Mouse (Mus musculus): Measurements from ENCODE around the gene Anapc2. TPM values are rescaled to one million over a fixed set of nuclear protein-coding genes. Genes with fewer than 3 reads are reported as not detected.

Gene Anapc2
- total RNA-seq, 2 experiments from 2014 or later = 76.5 to 81.3 TPM

DNA sequence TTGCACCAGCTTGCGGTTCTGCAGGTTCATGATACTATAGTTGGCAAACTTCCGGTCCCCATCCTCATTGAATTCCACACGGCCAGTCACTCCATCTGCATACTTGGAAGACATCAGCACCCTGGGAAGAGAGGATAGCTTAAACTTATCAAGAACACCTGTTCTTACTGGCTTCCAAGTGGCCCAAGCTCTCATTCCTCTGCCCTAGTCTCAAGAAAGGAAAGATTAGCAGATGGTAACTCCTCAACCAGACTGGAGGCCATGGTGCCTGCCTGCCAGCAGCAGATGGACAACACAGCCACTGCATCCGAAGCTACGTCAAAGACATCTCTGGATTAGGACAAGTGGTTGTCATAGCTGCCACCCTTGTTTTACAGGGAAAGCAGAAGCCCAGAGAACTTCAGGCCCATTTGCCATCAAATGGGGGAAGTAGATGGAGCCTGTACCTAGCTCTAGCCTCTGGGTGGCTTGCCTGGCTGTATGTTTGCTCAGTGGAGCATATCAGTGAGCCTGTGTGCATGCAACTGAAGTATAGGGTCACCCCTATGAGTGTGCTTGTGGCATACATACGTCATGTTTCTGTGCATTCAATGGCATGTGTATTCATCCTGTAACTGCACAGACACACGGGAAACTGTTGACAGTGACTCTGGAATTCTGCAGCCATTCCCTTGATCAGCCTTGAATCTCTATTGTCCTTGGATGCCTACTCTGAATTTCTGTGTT lies 31.8 kb downstream of the Anapc2 start:
- no peak for DNase-seq

DNA sequence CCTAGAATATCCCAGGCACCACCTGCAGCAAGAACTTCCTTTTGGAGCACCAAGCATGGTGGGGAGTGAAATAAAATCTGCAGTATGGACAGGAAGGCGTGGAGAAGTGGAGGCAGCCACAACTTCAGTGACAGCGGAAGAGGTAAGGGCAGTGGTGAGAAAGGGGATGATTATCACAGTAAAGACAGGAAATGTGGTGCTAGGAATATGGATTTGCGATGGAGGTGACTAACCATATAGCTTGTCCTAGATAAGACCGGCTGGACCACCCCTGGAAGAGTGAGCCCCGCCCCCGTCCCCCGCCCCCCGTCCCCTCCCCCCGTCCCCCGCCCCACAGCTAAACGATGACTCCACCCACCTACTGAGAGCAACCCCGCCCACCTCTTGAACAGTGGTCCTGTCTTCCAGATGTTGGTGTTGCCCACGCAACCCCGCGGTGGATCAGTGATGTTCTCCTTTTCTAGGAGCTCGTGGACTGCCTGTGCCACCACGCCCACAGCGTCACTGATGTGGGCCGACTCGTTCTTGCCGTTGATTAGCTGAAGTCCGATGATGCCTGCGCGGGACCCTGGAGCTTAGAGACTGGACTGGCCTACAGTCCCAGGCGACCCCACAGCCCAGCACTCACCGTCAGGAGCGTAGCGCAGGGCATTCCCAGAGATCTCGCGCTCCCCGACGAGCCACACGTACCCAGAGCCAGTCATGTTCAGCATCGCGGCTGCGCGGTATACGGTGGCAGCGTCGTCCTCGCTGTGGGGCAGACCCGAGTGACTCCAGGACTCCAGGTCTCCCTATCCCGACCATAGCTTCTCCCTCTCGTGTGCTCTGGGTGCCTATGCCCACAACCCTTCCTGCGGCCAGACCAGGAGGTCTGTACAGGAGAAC lies 32.6 kb downstream of the Anapc2 start:
- peak; percentile 48 to 55 for DNase-seq

DNA sequence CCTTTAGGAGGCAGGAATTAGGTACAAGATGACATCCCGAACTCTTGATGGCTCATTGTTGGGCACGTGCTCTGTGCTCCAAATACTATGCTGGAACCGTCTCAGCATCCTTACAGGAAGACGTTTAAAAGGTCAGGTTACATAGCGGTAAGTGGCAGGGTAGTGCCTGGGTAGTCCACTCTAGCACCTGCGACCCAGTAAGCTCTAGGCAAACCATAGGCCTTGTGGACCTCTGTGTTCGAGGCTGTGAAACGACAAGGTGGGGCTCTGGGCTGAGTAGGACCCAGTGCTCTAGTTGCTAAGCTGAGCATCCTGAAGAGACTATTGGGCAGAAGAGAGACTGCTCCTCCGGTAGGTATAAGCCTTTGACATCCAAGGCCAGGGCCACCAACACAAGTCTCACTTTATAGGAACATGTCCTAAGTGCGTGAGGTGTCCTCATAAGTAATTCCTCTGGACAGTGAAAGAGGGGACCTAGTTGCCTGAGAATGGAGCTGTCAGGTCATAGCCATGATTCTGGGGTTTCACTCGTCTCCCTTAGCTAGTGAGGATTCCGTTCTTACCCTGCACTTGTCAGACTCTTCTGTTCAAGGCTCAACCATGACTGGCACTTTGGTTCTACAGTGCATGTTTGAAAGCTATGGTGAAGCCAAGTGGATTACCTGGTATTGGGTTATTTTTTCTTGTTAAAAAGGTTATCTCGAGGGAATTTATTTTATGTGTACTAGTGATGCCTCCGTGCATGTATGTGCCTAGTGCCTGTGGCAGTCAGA lies 33.5 kb downstream of the Anapc2 start:
- no peak for DNase-seq

DNA sequence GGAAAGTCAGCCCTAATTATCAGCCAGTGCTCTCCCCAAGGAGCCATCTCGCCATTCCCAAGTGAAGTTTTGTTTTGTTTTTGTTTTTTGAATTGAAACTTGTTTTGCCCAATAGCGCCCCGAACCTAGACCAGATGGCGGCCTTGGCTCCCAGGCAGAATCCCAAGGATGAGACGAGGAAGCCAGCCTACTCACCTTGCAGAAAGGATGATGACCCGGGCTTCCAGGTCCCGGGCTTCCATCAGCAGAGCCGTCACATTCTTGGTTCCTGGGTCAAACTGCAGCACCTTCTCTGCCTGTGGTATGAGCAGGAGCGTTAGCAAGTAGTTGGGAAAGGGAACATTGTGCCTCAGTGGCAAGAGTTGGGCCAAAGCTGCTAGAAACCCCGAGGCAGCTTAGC lies 37.9 kb downstream of the Anapc2 start:
- no peak for DNase-seq

DNA sequence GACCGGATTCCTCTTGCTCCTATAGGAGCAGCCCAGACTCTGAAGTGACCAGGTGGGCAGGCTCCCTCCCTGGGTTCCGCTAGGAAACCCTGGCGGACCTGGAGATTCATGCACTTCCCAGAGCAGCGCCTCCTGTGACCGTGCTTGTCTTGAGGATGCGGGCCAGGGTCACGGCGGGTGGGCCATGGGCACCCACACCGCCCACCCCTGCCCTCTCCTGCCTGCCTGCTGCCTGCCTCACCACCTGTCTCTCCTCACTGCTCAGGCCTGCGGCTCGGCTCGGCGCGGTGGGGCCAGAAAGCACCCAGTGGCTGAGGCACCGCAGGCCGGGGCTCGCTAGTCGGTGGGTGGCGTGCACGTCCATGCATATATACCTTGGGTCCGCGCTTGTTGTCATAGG lies 38.7 kb downstream of the Anapc2 start:
- DNase-seq = no peak

DNA sequence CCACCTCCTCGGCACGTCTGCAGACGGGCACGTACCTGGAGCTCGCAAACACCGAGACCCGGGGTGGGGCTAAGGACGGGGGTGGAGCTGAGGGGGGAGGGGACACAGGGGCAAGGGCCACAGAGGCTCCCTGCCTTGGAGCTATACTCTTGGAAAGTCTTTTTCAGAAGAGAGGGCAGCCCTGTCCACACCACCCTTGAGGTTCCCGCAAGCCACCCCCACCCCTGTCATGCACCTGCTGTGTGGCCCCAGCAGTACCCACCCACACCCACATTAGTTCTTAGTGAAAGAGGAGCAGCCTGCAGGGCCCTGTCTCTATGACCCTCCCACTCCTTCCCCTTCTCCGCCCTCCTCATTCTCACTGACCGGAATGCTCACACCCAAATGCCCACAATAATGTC lies 39.2 kb downstream of the Anapc2 start:
- no peak for DNase-seq

DNA sequence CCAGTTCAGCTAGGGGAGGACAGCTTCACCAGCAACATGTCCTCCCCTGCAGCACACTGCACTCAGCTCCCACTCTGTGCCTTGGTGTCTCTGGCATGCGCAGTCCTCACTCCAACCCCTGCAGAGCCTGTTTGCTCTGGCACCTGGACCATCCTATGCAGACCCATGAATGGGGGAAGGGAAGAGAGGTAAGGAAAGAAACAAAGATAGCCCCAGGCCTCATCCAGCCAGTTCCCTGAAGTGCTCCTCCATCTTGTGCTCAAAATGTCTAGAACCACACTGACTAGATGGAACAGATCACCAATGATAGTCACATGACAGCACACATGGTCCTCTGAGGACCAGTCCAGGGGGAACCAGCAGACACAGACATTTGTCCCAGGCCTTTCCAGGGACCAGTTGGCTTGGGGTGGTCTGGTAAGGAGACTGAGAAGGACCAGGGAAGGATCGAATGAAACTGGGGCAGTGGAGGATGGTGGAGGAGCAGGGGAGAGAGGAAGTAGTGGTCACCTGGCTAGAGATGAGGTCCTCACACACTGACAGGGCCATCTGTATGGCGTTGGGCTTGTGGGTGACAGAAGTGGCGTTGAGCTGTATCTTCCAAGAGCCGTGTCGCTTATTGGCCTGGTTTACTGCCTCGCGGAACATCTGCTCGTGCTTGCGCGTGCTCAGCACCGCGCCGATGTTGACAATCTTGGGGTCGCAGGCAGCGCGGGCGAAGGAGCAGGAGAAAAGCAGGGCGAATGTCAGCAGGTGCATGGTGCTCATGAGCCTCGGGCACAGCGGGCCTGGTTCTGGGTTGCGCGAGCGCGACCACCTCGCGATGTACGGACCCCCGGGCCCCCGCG lies 46.1 kb downstream of the Anapc2 start:
- no peak for DNase-seq

DNA sequence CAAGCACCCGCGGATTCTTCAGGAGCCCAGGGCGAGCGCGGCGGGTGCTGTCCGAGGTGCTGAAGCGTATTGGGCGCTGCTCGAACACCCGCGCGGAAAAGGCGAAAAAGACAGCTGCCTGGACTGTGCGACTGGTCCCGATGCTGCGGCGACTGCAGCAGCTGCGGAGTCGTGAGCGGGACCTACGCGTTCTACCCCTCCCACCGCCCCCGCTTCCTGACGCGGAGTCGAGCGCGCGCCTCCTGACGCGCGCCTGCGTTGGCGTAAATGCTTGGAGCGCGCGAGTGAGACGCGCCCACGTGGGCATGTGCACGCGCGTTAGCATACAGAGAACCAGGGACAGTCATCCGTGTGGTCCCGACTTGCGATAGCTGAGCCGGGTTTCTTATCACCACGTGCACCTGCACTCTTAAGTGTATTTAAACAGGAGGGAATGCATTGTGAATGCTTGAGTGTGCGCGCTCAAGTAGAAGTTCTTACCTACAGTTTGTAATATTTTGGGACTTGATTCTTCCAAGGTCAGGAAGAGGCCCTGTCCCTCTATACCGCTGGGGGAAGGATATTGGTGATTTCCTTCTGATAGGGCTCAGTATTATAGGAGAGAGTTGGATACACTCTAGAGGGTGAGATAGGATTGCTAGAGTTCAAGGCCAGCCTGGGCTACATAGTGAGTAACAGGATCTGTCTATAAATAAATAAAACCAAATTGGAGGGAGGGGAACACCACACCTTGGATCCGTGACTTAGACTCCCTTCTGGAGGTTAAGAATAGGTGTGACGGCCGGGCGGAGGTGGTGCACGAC lies 46.9 kb downstream of the Anapc2 start, which contains the start of gene Grin1:
Gene Grin1 (minus strand): TSS at position 217 of the 803 bp plus-strand sequence.
- DNase-seq = peak; percentile 76 to 80

DNA sequence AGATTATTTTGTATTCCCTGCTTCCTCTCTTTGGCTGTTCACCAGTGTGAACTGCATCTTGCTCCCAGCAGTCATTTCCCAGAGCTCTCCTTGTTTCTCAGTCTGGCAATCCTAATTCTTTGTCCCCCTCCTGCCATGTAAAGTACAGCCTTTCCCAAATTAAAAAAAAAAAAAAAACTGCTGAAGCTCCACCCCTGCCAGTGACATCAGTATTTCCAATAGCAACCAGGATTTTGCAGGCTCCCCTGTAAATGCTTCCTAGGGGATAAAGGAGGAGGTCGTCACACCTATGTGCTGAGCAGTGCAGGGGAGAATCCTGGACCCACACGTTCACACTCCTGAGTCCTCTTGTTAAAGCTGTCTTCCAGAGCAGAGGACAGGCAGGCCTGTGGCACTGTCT lies 47.8 kb downstream of the Anapc2 start:
- DNase-seq = no peak

DNA sequence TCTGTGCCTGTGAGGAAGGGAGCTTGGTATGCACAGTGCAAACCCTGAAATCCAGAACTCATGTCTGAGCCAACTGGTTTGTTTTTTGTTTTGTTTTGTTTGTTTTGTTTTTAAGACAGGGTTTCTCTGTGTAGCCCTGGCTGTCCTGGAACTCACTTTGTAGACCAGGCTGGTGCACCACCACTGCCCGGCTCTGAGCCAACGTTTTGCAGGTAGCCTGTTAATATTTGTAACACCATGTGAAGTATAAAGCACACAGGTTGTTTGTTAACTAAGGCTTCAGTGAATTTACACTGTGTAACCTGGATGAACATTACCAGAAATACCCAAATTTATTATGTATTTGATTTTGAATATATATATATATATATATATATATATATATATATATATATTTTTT lies 53.8 kb downstream of the Anapc2 start:
- DNase-seq = no peak

DNA sequence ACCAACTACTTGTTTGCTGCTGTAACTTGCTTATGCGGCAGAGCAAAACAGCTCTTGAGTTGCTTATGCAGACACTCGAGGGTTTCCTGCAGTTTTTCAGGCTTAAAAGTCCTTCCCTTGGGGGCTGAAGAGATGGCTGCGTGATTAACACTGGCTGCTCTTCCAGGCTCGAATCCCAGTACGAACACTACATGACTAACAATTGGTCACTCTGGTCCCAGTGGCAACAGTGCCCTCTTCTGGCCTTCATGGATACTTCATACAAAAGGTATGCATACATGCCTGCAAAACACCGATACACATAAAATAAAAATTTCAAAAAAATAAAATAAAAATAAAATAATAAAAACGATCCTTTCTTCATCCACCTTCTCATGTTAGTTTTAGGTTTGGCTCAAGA lies 56.2 kb downstream of the Anapc2 start:
- peak; percentile 31 to 35 for DNase-seq

DNA sequence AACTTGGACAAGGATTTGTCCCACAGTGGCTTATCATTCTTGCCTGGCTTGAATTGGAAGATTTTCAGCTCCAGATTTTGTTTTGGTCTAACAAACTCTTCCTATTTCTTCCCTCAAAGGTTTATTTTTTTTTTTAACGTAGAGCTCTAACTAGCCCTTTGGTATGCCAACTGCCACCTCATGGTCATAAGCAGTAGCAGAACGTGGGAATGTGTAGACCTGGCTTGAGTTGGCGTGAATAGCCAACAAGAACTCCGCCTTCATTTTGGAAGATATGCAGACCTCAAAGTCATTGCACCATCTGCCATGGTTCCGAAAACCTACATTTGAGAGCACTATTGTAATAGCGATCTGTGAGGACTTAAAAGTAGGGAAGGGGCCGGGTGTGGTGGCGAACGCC lies 59.2 kb downstream of the Anapc2 start:
- no peak for DNase-seq

DNA sequence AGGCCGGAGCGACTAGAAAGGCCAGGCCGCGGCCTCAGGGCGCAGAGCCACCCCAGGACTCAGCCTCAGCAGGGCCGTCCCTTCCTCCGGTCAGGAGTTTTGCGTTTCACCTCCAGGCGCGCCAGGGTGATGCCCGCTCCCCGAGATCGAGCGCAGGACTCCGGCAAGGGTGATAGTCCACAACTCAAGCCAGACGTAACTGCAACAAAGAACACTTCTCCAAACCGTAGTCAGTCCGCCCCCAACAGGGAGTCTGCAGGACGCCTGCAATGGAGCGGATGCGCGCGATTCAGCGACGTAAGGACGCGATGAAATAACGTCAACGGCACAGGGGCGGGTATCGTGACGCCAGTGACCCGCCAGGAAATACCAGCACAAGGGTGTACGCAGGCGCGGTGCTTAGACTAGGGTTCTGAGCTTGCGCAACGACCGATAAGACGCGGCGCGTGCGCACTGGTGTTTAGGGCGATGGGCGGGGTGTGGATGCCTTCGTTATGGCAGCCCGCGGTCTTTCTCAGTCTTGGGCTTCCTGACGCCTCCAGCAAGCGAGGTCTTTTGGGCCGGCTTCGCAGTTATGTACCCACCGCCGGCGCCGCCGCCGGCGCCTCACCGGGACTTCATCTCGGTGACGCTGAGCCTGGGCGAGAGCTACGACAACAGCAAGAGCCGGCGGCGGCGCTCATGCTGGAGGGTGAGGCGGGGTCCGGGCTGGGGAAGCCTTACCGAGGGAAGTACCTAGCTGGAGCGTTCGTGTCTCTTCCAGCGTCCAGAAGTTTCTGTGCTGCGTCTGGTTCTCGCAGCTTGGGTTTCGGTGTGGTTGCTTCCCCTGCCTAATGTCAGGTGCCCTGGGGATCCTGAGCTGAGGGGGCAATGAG lies 60.2 kb downstream of the Anapc2 start, which contains the start of gene Man1b1:
Gene Man1b1 (plus strand): TSS at position 53 of the 875 bp plus-strand sequence.
- DNase-seq = peak; percentile 99 to 100

DNA sequence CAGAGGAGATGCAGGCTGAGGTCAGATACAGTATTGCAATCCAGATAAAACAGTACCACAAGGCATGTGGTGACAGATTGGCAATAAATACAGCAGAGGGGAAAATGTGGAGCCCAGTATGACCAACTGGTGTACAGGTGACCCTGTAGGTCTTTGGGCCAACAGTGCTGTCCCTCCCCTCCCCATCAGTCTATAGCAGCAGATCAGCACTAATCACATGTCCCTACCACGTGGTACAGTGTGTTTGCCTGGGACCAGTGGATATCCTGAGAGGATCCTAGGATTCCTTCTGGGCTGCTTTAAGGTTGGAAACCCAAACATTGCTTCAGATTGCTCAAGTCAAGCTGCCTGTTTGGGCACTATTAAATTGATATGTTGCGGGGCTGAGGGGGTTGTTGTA lies 61.3 kb downstream of the Anapc2 start:
- DNase-seq = no peak

Other genes with a start within 250 kb of the Anapc2 start
- 10 to 100 TPM; 32.8 to 56.4 TPM for gene Nsmf, start 218.1 kb upstream of the Anapc2 start, total RNA-seq (2021)
- not detected for gene Entpd8, start 192.2 kb upstream of the Anapc2 start, total RNA-seq (2021)
- not detected for gene Noxa1, start 177.3 kb upstream of the Anapc2 start, total RNA-seq (2021)
- 1 to 10 TPM; 2.1 to 2.3 TPM for gene Nrarp, start 91.7 kb upstream of the Anapc2 start, total RNA-seq (2021)
- gene Tor4a, start 75.6 kb upstream of the Anapc2 start, total RNA-seq (2021) = 10 to 100 TPM; 14.0 to 24.8 TPM
- 10 to 100 TPM; 54.8 to 57.2 TPM for gene Nelfb, start 61.0 kb upstream of the Anapc2 start, total RNA-seq (2021)
- gene Stpg3, start 57.8 kb upstream of the Anapc2 start, total RNA-seq (2021) = not detected
- gene Fam166a, start 53.7 kb upstream of the Anapc2 start, total RNA-seq (2021) = not detected
- gene Tubb4b, start 47.8 kb upstream of the Anapc2 start, total RNA-seq (2021) = 100 to 1,000 TPM; 291 to 296 TPM
- not detected for gene Slc34a3, start 38.1 kb upstream of the Anapc2 start, total RNA-seq (2021)
- gene Rnf224, start 35.7 kb upstream of the Anapc2 start, total RNA-seq (2021) = not detected
- gene Rnf208, start 30.2 kb upstream of the Anapc2 start, total RNA-seq (2021) = 1 to 10 TPM; 5.8 TPM
- gene Cysrt1, start 30.0 kb upstream of the Anapc2 start, total RNA-seq (2021) = not detected
- gene AL732309.1, start 25.6 kb upstream of the Anapc2 start, total RNA-seq (2021) = 1 to 10 TPM; 4.1 to 4.8 TPM
- gene Tmem203, start 17.0 kb upstream of the Anapc2 start, total RNA-seq (2021) = 10 to 100 TPM; 22.6 to 38.8 TPM
- gene Tprn, start 9.9 kb upstream of the Anapc2 start, total RNA-seq (2021) = 1 to 10 TPM; 8.7 to 9.2 TPM
- gene Ssna1, start within 50 bp of the Anapc2 start, total RNA-seq (2021) = 10 to 100 TPM; 43.8 to 45.1 TPM
- gene Tmem210, start 15.7 kb downstream of the Anapc2 start, total RNA-seq (2021) = not detected
- not detected for gene Lrrc26, start 17.4 kb downstream of the Anapc2 start, total RNA-seq (2021)
- gene Grin1, start 46.7 kb downstream of the Anapc2 start, total RNA-seq (2021) = 1 to 10 TPM; 6.3 to 7.6 TPM
- gene Man1b1, start 59.9 kb downstream of the Anapc2 start, total RNA-seq (2021) = 10 to 100 TPM; 53.1 to 59.2 TPM
- gene Dpp7, start 83.9 kb downstream of the Anapc2 start, total RNA-seq (2021) = 10 to 100 TPM; 29.9 to 31.8 TPM
- 10 to 100 TPM; 20.0 to 23.1 TPM for gene Uap1l1, start 93.2 kb downstream of the Anapc2 start, total RNA-seq (2021)
- under 1 TPM; 0.43 to 0.95 TPM for gene Sapcd2, start 99.8 kb downstream of the Anapc2 start, total RNA-seq (2021)
- gene Entpd2, start 123.4 kb downstream of the Anapc2 start, total RNA-seq (2021) = 1 to 10 TPM; 5.0 to 7.8 TPM
- 100 to 1,000 TPM; 117 to 140 TPM for gene Npdc1, start 126.9 kb downstream of the Anapc2 start, total RNA-seq (2021)
- gene Fut7, start 150.8 kb downstream of the Anapc2 start, total RNA-seq (2021) = not detected
- gene Abca2, start 156.2 kb downstream of the Anapc2 start, total RNA-seq (2021) = 10 to 100 TPM; 29.7 to 36.4 TPM
- gene Clic3, start 184.4 kb downstream of the Anapc2 start, total RNA-seq (2021) = not detected
- gene Paxx, start 188.6 kb downstream of the Anapc2 start, total RNA-seq (2021) = 10 to 100 TPM; 32.3 to 34.2 TPM
- 1 to 10 TPM; 1.1 to 2.0 TPM for gene Ptgds, start 197.6 kb downstream of the Anapc2 start, total RNA-seq (2021)
- gene Lcn12, start 221.4 kb downstream of the Anapc2 start, total RNA-seq (2021) = not detected
- gene Fbxw5, start 228.3 kb downstream of the Anapc2 start, total RNA-seq (2021) = 10 to 100 TPM; 87.0 to 89.8 TPM
- gene C8g, start 229.2 kb downstream of the Anapc2 start, total RNA-seq (2021) = 1 to 10 TPM; 1.7 TPM

All from adrenal gland, postnatal 36 days (tissue).